Mouse (Mus musculus) myocyte (in vitro differentiated cells): ENCODE measurements around the gene Lrrc2. TPM values are rescaled to one million over a fixed set of nuclear protein-coding genes. Genes with fewer than 3 reads are reported as not detected.

Experiments used
- H3K27me3 ChIP-seq: one replicate; pipeline ENCODE4 v1.6.1; 2011; ENCODE audit not compliant: control insufficient read depth, insufficient read depth, insufficient read length
- H3K36me3 ChIP-seq: one replicate; pipeline ENCODE4 v1.6.1; 2011; ENCODE audit not compliant: control insufficient read depth, insufficient read depth
- H3K4me2 ChIP-seq: one replicate; pipeline ENCODE4 v1.6.1; 2011; ENCODE audit warnings: low read depth, control low read depth
- H3K4me3 ChIP-seq: one replicate; pipeline ENCODE4 v1.5.1; 2011; ENCODE audit warnings: mild to moderate bottlenecking, control low read depth, moderate library complexity
- H3K79me2 ChIP-seq: one replicate; pipeline ENCODE4 v1.6.1; 2011; ENCODE audit not compliant: control insufficient read depth, insufficient read depth
- H3ac ChIP-seq: one replicate; pipeline ENCODE4 v1.6.1; 2011; ENCODE audit not compliant: control insufficient read depth, insufficient read length
- CEBPB ChIP-seq: IDR thresholded peaks from 2 replicates; pipeline ENCODE4 v1.6.1; 2011; ENCODE audit warnings: mild to moderate bottlenecking, moderate library complexity; ENCODE audit not compliant: poor library complexity, insufficient read depth, severe bottlenecking
- E2F4 ChIP-seq: IDR thresholded peaks from one replicate; pipeline ENCODE4 v1.6.1; 2011; ENCODE audit warnings: mild to moderate bottlenecking, control low read depth, moderate library complexity; ENCODE audit not compliant: insufficient read depth
- MAX ChIP-seq: IDR thresholded peaks from one replicate; pipeline ENCODE4 v1.6.1; 2011; ENCODE audit warnings: low read depth, mild to moderate bottlenecking, control low read depth
- MYOD1 ChIP-seq, 3 experiments: IDR thresholded peaks; one replicate each; pipeline ENCODE4 v1.6.1; 2011; ENCODE audit warnings: control low read depth in 2 of 3, low read depth in 2 of 3, mild to moderate bottlenecking in 2 of 3, moderate library complexity in 1 of 3; ENCODE audit not compliant: insufficient read length in 2 of 3, control insufficient read depth in 1 of 3
- MYOG ChIP-seq, 3 experiments: IDR thresholded peaks; one replicate each; pipeline ENCODE4 v1.6.1; 2011; ENCODE audit warnings: control low read depth in 2 of 3, low read depth in 2 of 3, mild to moderate bottlenecking in 2 of 3; ENCODE audit not compliant: insufficient read length in 2 of 3, control insufficient read depth in 1 of 3, insufficient read depth in 1 of 3
- POLR2A ChIP-seq: IDR thresholded peaks from one replicate; pipeline ENCODE4 v1.6.1; 2011; ENCODE audit warnings: low read depth, mild to moderate bottlenecking, control low read depth, moderate library complexity; ENCODE audit not compliant: insufficient read length
- POLR2AphosphoS2 ChIP-seq: IDR thresholded peaks from one replicate; pipeline ENCODE4 v1.6.1; 2011; ENCODE audit warnings: low read depth, control low read depth; ENCODE audit not compliant: insufficient read length
- REST ChIP-seq: IDR thresholded peaks from one replicate; pipeline ENCODE4 v1.6.1; 2011; ENCODE audit warnings: mild to moderate bottlenecking, control low read depth, moderate library complexity; ENCODE audit not compliant: insufficient read depth, insufficient read length
- SRF ChIP-seq: IDR thresholded peaks from one replicate; pipeline ENCODE4 v1.6.1; 2011; ENCODE audit warnings: low read depth; ENCODE audit not compliant: control insufficient read depth, insufficient read length
- TCF12 ChIP-seq: IDR thresholded peaks from one replicate; pipeline ENCODE4 v1.6.1; 2011; ENCODE audit warnings: mild to moderate bottlenecking, control low read depth; ENCODE audit not compliant: poor library complexity, insufficient read depth, severe bottlenecking
- USF1 ChIP-seq: IDR thresholded peaks from one replicate; pipeline ENCODE4 v1.6.1; 2011; ENCODE audit warnings: low read depth, mild to moderate bottlenecking, control low read depth, moderate library complexity
- polyA plus RNA-seq: library from polyadenylated mRNA; unstranded; fragments of >200 nt; fragmentation: generic; extraction: Trizol; gene quantifications from one replicate; pipeline ENCODE4 v1.2.1, GENCODE M21; 2012; ENCODE audit warnings: missing spikeins

Lrrc2 gene
- polyA plus RNA-seq, 1 experiment: 0.49 TPM

DNA sequence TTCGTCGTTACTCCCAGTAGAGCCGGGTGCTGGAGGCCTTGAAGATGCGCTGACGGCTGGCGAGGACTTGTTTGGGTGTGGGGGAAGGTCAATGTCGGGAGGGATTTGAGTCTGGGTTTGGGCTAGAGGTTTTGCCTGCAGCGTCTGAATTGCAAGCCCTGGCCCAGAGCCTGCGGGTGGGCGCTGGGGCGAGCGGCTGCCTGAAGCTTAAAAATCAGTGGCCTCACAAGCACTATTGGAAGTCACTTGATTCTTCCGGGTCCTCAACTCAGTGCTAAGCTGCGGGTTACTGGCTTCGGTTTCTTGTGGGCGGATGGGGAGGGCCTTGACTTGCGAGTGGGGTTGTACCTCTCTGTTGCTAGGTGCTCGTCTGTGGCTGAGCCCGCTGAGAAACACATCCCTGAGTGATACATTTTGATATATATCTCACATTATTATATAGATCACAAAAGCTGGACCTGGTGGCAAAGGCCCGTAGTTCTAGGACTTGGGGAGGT lies 4.7 kb upstream of the Lrrc2 start:
- H3K4me2 ChIP-seq: no peak overlapping the region
- peaks cover 18% of the 10 kb centered on the region for H3K27me3 ChIP-seq
- H3K79me2 ChIP-seq: no peaks in the 10 kb centered on the region
- no peaks in the 10 kb centered on the region for H3K36me3 ChIP-seq
- H3K4me3 ChIP-seq: no peak overlapping the region
- TF ChIP-seq POLR2AphosphoS2 (no peak), MAX (no peak)
- H3ac ChIP-seq: no peak overlapping the region

- H3K4me2 ChIP-seq: no peak overlapping the region
- TF ChIP-seq POLR2A: no peak
- TF ChIP-seq USF1: no peak
- no peak for TF ChIP-seq CEBPB
- no peak for TF ChIP-seq TCF12
- no peak for TF ChIP-seq SRF
- H3K79me2 ChIP-seq: no peaks in the 10 kb centered on the region
- H3ac ChIP-seq: no peak overlapping the region
- H3K36me3 ChIP-seq: no peaks in the 10 kb centered on the region
- H3K27me3 ChIP-seq: peaks cover 11% of the 10 kb centered on the region
- H3K4me3 ChIP-seq: no peak overlapping the region
Observed at GRCm38 (mm10) chr9:110947261-110947661, 4.1 kb upstream of the Lrrc2 start.

DNA sequence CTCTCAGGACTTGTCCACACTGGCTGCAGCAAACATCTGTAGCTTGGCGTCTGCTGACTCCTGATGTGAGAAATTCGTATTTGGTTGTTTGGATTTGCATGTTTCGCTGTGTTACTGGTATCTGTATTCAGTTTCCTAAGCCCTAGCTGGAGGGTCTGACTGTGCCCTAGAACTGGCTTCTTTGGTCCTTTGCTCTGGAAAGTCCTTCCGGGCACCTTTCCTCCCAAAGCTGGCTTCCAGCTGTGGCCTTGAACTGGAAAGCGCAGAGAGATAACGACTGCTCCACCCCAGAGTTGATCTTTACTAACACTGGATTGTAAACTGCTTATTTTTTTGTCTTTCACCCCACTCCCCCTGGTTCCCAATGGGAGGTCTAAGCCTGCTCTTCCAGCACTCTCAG lies 3.4 kb upstream of the Lrrc2 start:
- no peak overlapping the region for H3K4me2 ChIP-seq
- TF ChIP-seq MYOG (IDR thresholded peaks at IDR 0.05; ENCODE audit: control insufficient read depth in 1 of 3, insufficient read depth in 1 of 3, insufficient read length in 2 of 3, low read depth in 2 of 3): no peak
- no peak overlapping the region for H3ac ChIP-seq
- peaks cover 14% of the 10 kb centered on the region for H3K27me3 ChIP-seq
- no peaks in the 10 kb centered on the region for H3K36me3 ChIP-seq
- H3K4me3 ChIP-seq: no peak overlapping the region
- no peaks in the 10 kb centered on the region for H3K79me2 ChIP-seq

DNA sequence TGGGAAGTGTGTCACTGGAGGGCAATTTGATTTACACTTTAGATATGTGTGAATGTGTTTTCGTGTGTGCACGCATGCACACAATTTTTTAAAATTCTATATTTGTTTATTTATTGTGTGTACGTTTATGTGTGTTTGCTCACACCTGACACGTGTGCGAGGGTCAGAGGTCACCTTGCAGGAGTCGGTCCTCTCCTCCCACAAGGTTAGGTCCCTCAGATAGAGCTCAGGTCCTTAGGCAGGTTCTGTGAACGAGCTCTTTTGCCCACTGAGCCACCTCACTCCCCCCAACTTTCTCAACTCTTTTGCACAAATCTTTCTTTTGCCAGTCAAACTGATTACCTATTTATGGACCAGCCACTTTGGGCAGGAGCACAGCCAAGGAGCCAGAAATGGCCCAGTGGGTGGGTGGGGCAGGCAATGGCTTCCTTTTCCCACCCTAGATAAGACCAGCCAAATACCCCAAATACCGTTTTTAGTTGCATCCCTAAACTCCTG lies 2.5 kb upstream of the Lrrc2 start:
- H3ac ChIP-seq: no peak overlapping the region
- H3K4me3 ChIP-seq: no peak overlapping the region
- no peaks in the 10 kb centered on the region for H3K36me3 ChIP-seq
- no peaks in the 10 kb centered on the region for H3K79me2 ChIP-seq
- TF ChIP-seq MYOG (IDR thresholded peaks at IDR 0.05; ENCODE audit: control insufficient read depth in 1 of 3, insufficient read depth in 1 of 3, insufficient read length in 2 of 3, low read depth in 2 of 3) (no peak), REST (no peak), CEBPB (no peak), SRF (no peak)
- H3K4me2 ChIP-seq: no peak overlapping the region
- H3K27me3 ChIP-seq: peaks cover 16% of the 10 kb centered on the region

DNA sequence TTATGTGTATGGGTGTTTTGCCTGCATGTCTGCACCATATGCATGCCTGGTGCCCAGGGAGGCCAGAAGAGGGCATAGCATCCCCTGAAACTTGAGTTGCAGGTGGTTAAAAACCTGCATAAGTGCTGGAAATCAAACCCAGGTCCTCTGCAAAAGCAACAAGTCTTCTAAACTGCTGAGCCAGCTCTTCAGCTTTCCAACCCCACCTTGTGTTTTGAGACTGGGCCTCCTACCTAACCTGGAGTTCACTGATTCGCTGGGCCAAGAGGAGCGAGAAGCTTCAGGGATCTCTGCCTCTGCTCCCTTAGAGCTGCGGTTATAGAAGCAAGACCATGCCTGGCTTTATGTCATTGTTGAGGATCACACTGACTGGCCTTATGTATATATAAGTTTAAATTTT lies 1.2 kb upstream of the Lrrc2 start:
- TF ChIP-seq USF1 (no peak), TCF12 (no peak)
- Histone ChIP-seq H3K4me3 (no peak overlapping the region), H3K4me2 (no peak overlapping the region), H3ac (no peak overlapping the region), H3K79me2 (no peaks in the 10 kb centered on the region), H3K36me3 (no peaks in the 10 kb centered on the region), H3K27me3 (peaks cover 25% of the 10 kb centered on the region)

DNA sequence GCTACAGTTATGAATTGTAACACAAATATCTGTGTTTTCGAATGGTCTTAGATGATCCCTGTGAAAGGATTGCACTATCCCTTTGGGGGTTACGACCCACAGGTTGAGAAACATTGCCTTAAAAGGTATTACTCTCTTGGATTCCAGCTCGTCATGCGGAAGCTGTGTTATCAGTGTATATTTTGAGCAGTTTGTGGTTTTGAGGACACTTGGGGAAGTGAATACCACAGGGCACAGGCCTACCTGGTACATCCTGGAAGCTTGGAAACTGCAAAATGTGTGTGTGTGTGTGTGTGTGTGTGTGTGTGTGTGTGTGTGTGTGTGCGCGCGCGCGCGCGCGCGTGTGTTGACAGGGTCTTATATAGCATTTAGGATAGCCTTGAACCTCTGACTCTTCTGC lies 521 bp downstream of the Lrrc2 start:
- no peak overlapping the region for H3K4me3 ChIP-seq
- H3K4me2 ChIP-seq: no peak overlapping the region
- no peak overlapping the region for H3ac ChIP-seq
- H3K36me3 ChIP-seq: no peaks in the 10 kb centered on the region
- TF ChIP-seq MYOD1 (IDR thresholded peaks at IDR 0.05; ENCODE audit: control insufficient read depth in 1 of 3, insufficient read length in 2 of 3, low read depth in 2 of 3) (no peak), CEBPB (no peak), REST (no peak), POLR2A (no peak), E2F4 (no peak), MYOG (IDR thresholded peaks at IDR 0.05; ENCODE audit: control insufficient read depth in 1 of 3, insufficient read depth in 1 of 3, insufficient read length in 2 of 3, low read depth in 2 of 3) (no peak), MAX (no peak), TCF12 (no peak), POLR2AphosphoS2 (no peak), USF1 (no peak)
- H3K27me3 ChIP-seq: peaks cover 30% of the 10 kb centered on the region
- H3K79me2 ChIP-seq: no peaks in the 10 kb centered on the region
